Mouse (Mus musculus): ENCODE data around the gene Map3k10. TPM values are rescaled to one million over a fixed set of nuclear protein-coding genes. Genes with fewer than 3 reads are reported as not detected.

The Map3k10 gene
- polyA plus RNA-seq, 1 experiment from 2014 or later: 8.8 TPM

Other genes with a start within 250 kb of the Map3k10 start
- gene Sptbn4, start 226.9 kb downstream of the Map3k10 start, polyA plus RNA-seq (2015; fragmentation: Nextera tagmentation; extraction: Ambion mirVana): 0.17 and 0.23 TPM in 2 replicates
- 38.9 and 46.3 TPM in 2 replicates for gene Blvrb, start 226.6 kb downstream of the Map3k10 start, polyA plus RNA-seq (2015; fragmentation: Nextera tagmentation; extraction: Ambion mirVana)
- gene Sertad3, start 200.8 kb downstream of the Map3k10 start, polyA plus RNA-seq (2015; fragmentation: Nextera tagmentation; extraction: Ambion mirVana): 33.6 and 36.3 TPM in 2 replicates
- gene Sertad1, start 187.7 kb downstream of the Map3k10 start, polyA plus RNA-seq (2015; fragmentation: Nextera tagmentation; extraction: Ambion mirVana): 37.8 and 39.2 TPM in 2 replicates
- gene Prx, start 175.3 kb downstream of the Map3k10 start, polyA plus RNA-seq (2015; fragmentation: Nextera tagmentation; extraction: Ambion mirVana): 5.2 TPM in 2 replicates
- 0.87 and 1.4 TPM in 2 replicates for gene Hipk4, start 151.3 kb downstream of the Map3k10 start, polyA plus RNA-seq (2015; fragmentation: Nextera tagmentation; extraction: Ambion mirVana)
- gene Pld3, start 121.4 kb downstream of the Map3k10 start, polyA plus RNA-seq (2015; fragmentation: Nextera tagmentation; extraction: Ambion mirVana): 94.8 and 95.0 TPM in 2 replicates
- gene 2310022A10Rik, start 121.4 kb downstream of the Map3k10 start, polyA plus RNA-seq (2015; fragmentation: Nextera tagmentation; extraction: Ambion mirVana): 34.6 and 37.0 TPM in 2 replicates
- gene Akt2, start 83.0 kb downstream of the Map3k10 start, polyA plus RNA-seq (2015; fragmentation: Nextera tagmentation; extraction: Ambion mirVana): 114 and 117 TPM in 2 replicates
- 0.10 TPM in 1 of 2 replicates, not detected in the other for gene Ttc9b, start 20.7 kb downstream of the Map3k10 start, polyA plus RNA-seq (2015; fragmentation: Nextera tagmentation; extraction: Ambion mirVana)
- 4.9 and 6.3 TPM in 2 replicates for gene Zfp607b, start 14.7 kb upstream of the Map3k10 start, polyA plus RNA-seq (2015; fragmentation: Nextera tagmentation; extraction: Ambion mirVana)
- 47.5 TPM in 2 replicates for gene Zfp60, start 56.8 kb upstream of the Map3k10 start, polyA plus RNA-seq (2015; fragmentation: Nextera tagmentation; extraction: Ambion mirVana)
- 2.7 TPM in 2 replicates for gene Zfp626, start 132.6 kb upstream of the Map3k10 start, polyA plus RNA-seq (2015; fragmentation: Nextera tagmentation; extraction: Ambion mirVana)
- gene Zfp59, start 164.0 kb upstream of the Map3k10 start, polyA plus RNA-seq (2015; fragmentation: Nextera tagmentation; extraction: Ambion mirVana): 9.1 and 10.2 TPM in 2 replicates
- gene Zfp607a, start 182.9 kb upstream of the Map3k10 start, polyA plus RNA-seq (2015; fragmentation: Nextera tagmentation; extraction: Ambion mirVana): 3.4 and 3.6 TPM in 2 replicates

All from limb, embryonic 13.5 days (tissue).